Comparison of ENCODE assay signal across 32 mouse cellular contexts in the genomic region with DNA sequence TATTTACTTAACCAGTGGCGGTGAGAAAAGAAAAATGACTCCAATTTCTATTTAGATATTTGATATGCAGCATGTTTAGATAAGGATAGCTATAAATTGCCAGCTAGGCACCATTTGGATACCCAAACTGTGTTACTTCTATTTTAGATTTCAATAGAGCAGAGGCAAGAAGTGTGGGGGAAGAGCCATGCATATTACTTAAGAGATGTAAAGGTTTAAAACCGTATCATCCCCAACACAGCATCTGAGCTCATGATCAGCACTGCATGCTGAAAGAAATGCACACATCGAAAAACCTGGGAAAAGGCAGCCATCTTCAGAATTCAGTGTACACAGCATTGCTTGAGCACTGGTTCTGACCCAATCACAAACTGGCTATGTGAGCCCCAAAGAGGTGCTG. TPM values are rescaled to one million over a fixed set of nuclear protein-coding genes. Genes with fewer than 3 reads are reported as not detected.
DNase-seq lines count a peak whose midpoint lies in the region; ATAC-seq and TF ChIP-seq lines count a peak whose summit lies in the region.
"Had no signal": no experiment of that assay in that cellular context is flagged by ENCODE, and none has a peak within 500 bp of the region (broad histone marks: within the 10 kb centered on the region; RNA-seq: fewer than 3 reads in every experiment).

No protein-coding gene starts in this region.

- TF ChIP-seq POLR2A in cortical plate, adult 2 months (IDR thresholded peaks at IDR 0.05; ENCODE audit: extremely low read depth, insufficient read depth, low read length): no peak

- no peak overlapping the region for H3K4me2 ChIP-seq in heart, embryonic 11.5 days
- H3K4me2 ChIP-seq: embryonic facial prominence, embryonic 15.5 days; hindbrain, embryonic 12.5 days; limb, embryonic 15.5 days; lung, embryonic 14.5 days; midbrain, embryonic 13.5 days had no signal

- H3K9me3 ChIP-seq in heart, embryonic 11.5 days (replicated peaks; ENCODE audit: control insufficient read depth, low read length): no peaks in the 10 kb centered on the region
- H3K9me3 ChIP-seq: embryonic facial prominence, embryonic 15.5 days; hindbrain, embryonic 12.5 days; limb, embryonic 15.5 days; megakaryocyte, embryonic 14.5 days; midbrain, embryonic 13.5 days had no signal

- H3K4me1 ChIP-seq in cortical plate, adult 2 months (ENCODE audit: control insufficient read depth, insufficient read depth, low read length): peaks cover 3% of the 10 kb centered on the region
- H3K4me1 ChIP-seq in heart, embryonic 11.5 days (ENCODE audit: control insufficient read depth, insufficient read depth, low read length): no peaks in the 10 kb centered on the region
- H3K4me1 ChIP-seq: embryonic facial prominence, embryonic 15.5 days; limb, embryonic 15.5 days; megakaryocyte, embryonic 14.5 days; midbrain, embryonic 13.5 days had no signal

- no peaks in the 10 kb centered on the region for H3K36me3 ChIP-seq in heart, embryonic 11.5 days (ENCODE audit: control insufficient read depth, insufficient read depth, low read length)
- H3K36me3 ChIP-seq: embryonic facial prominence, embryonic 15.5 days; hindbrain, embryonic 12.5 days; limb, embryonic 15.5 days; midbrain, embryonic 13.5 days had no signal

- ATAC-seq in heart, embryonic 11.5 days (replicated peaks; ENCODE audit: insufficient number of reproducible peaks, low FRiP score, low TSS enrichment): no peak
- ATAC-seq: activated CD4-positive, CD25-positive, alpha-beta regulatory T cell, adult 4 months; forebrain, embryonic 14.5 days; intestine, postnatal 0 days; midbrain, embryonic 13.5 days had no signal

- 75% methylated on average over 3 of the region's 3 CpGs for WGBS in heart, embryonic 11.5 days (ENCODE audit: insufficient replicate concordance)

- H3K27ac ChIP-seq in cortical plate, adult 2 months (ENCODE audit: insufficient read depth, low read length): peak overlapping the region; percentile 96
- no peak overlapping the region for H3K27ac ChIP-seq in heart, embryonic 11.5 days (ENCODE audit: low read depth, low read length)
- H3K27ac ChIP-seq: embryonic facial prominence, embryonic 15.5 days; hindbrain, embryonic 12.5 days; limb, embryonic 15.5 days; liver, embryonic 14.5 days; midbrain, embryonic 13.5 days; stomach, postnatal 0 days had no signal

- intact Hi-C loops in left cerebral cortex, postnatal 14 days (cut with DNase I): no loop called here

- TF ChIP-seq CTCF in cortical plate, adult 2 months (IDR thresholded peaks at IDR 0.05; ENCODE audit: extremely low read depth, insufficient read depth, low read length): no peak

- H3K9ac ChIP-seq in heart, embryonic 11.5 days (ENCODE audit: low read depth, low read length): no peak overlapping the region
- H3K9ac ChIP-seq: embryonic facial prominence, embryonic 15.5 days; hindbrain, embryonic 12.5 days; limb, embryonic 15.5 days; liver, embryonic 14.5 days; lung, embryonic 14.5 days; midbrain, embryonic 13.5 days had no signal

- H3K4me3 ChIP-seq in cortical plate, adult 2 months (ENCODE audit: insufficient read depth, low read length): no peak overlapping the region
- no peak overlapping the region for H3K4me3 ChIP-seq in heart, embryonic 11.5 days (ENCODE audit: low read depth, low read length)
- H3K4me3 ChIP-seq: embryonic facial prominence, embryonic 15.5 days; hindbrain, embryonic 12.5 days; limb, embryonic 15.5 days; megakaryocyte, embryonic 14.5 days; midbrain, embryonic 13.5 days had no signal

- peak; percentile 32 for DNase-seq in layer of hippocampus, adult 9-11 months
- no peak for DNase-seq in layer of hippocampus, postnatal 25 days (ENCODE audit: extremely low spot score in 1 of 2, low spot score in 1 of 2)
- DNase-seq in left cerebral cortex, postnatal 14 days (ENCODE audit: low spot score in 2 of 2): peak; percentile 22 to 55
- DNase-seq in telencephalon, adult 2 months (ENCODE audit: low read depth, low spot score): peak; percentile 83
- no peak for DNase-seq in adrenal gland, postnatal 25 days
- DNase-seq: adrenal gland, postnatal 10 days; cerebellum, adult 8-10 months; cerebellum, postnatal 36 days; gastrocnemius, postnatal 25 days; heart, adult 18-20 months; kidney, postnatal 25 days; lung, embryonic 14.5 days; lung, postnatal 36 days; thymus, postnatal 25 days had no signal

- H3K27me3 ChIP-seq in heart, embryonic 11.5 days (ENCODE audit: control insufficient read depth, insufficient read depth, low read length): no peaks in the 10 kb centered on the region
- H3K27me3 ChIP-seq: embryonic facial prominence, embryonic 15.5 days; hindbrain, embryonic 12.5 days; limb, embryonic 15.5 days; megakaryocyte, embryonic 14.5 days; midbrain, embryonic 13.5 days had no signal

RNA-seq across cellular contexts. Expression of a gene that starts 59.8 kb away (rescaled TPM):
- 10 to 100 TPM; 25.2 to 25.7 TPM for total RNA-seq in layer of hippocampus, postnatal 25 days (2021)
- polyA plus RNA-seq in cortical plate, adult 2 months (2012; rRNA removed): 30.7 and 31.9 TPM in 2 replicates
- total RNA-seq in left cerebral cortex, postnatal 14 days (2021): 10 to 100 TPM; 10.6 to 15.9 TPM
- not detected in 2 replicates for polyA plus RNA-seq in heart, embryonic 11.5 days (2014; fragmentation: Nextera tagmentation; extraction: Ambion mirVana)
- 0.55 and 0.90 TPM in 2 replicates for total RNA-seq in adrenal gland, postnatal 25 days (2021)
- total RNA-seq: adrenal gland, postnatal 10 days; gastrocnemius, postnatal 25 days; MEL; monocyte, adult 5-6 weeks had no signal
- polyA plus RNA-seq: activated CD4-positive, CD25-positive, alpha-beta regulatory T cell, adult 4 months; C2C12; heart, embryonic 14.5 days; intestine, postnatal 0 days; kidney, embryonic 14.5 days; liver, embryonic 14.5 days; small intestine, adult 2 months had no signal

Comparison
In these comparisons a context has a peak if more than half of its experiments do, and no peak if none do; other contexts are left out.
1. DNase-seq: peak in layer of hippocampus, adult 9-11 months (single experiment), left cerebral cortex, postnatal 14 days (2 of 2) and telencephalon, adult 2 months (single experiment); none in layer of hippocampus, postnatal 25 days (0 of 2) and adrenal gland, postnatal 25 days (single experiment).